Mouse (Mus musculus) hindbrain, embryonic 16.5 days (tissue): Measurements from ENCODE around the gene Lhpp. TPM values are rescaled to one million over a fixed set of nuclear protein-coding genes. Genes with fewer than 3 reads are reported as not detected.

Experiments used
- ATAC-seq: fragments of 200-750 bp; cut with Nextera tagmentation; 2 replicates; pipeline ENCODE4 v1.8.0; 2017; ENCODE audit warnings: moderate TSS enrichment, moderate library complexity
- H3K27ac ChIP-seq: fragments of 300-500 bp; sonication (generic); 2 replicates; pipeline ENCODE4 v1.5.1; 2014; ENCODE audit warnings: low read depth, mild to moderate bottlenecking, control low read depth, low read length, moderate library complexity
- H3K27me3 ChIP-seq: fragments of 300-500 bp; sonication (generic); replicated peaks from 2 replicates; pipeline ENCODE4 v1.6.1; 2014; ENCODE audit warnings: low read length; ENCODE audit not compliant: control insufficient read depth, insufficient read depth
- H3K36me3 ChIP-seq: fragments of 300-500 bp; sonication (generic); 2 replicates; pipeline ENCODE4 v1.6.1; 2014; ENCODE audit warnings: mild to moderate bottlenecking, low read length, moderate library complexity, mixed read lengths; ENCODE audit not compliant: control insufficient read depth, insufficient read depth
- H3K4me1 ChIP-seq: fragments of 300-500 bp; sonication (generic); 2 replicates; pipeline ENCODE4 v1.6.1; 2014; ENCODE audit warnings: low read depth, low read length; ENCODE audit not compliant: control insufficient read depth, insufficient read depth
- H3K4me2 ChIP-seq: fragments of 300-500 bp; sonication (generic); 2 replicates; pipeline ENCODE4 v1.6.1; 2014; ENCODE audit warnings: mild to moderate bottlenecking, low read length, control low read depth, moderate library complexity
- H3K4me3 ChIP-seq: fragments of 300-500 bp; sonication (generic); 2 replicates; pipeline ENCODE4 v1.5.1; 2014; ENCODE audit warnings: mild to moderate bottlenecking, low read length, control low read depth, moderate library complexity
- H3K9ac ChIP-seq: fragments of 300-500 bp; sonication (generic); 2 replicates; pipeline ENCODE4 v1.6.1; 2014; ENCODE audit warnings: low read depth, mild to moderate bottlenecking, control low read depth, low read length, moderate library complexity
- H3K9me3 ChIP-seq: fragments of 300-500 bp; sonication (generic); 2 replicates; pipeline ENCODE4 v1.6.1; 2014; ENCODE audit warnings: mild to moderate bottlenecking, low read length, moderate library complexity; ENCODE audit not compliant: control insufficient read depth
- WGBS: fragments of 180-500 bp; shearing (Covaris S2); extraction: QIAGEN DNeasy Blood & Tissue Kit; methylation state at CpG from one replicate; pipeline ENCODE4 v1.1.7; 2014; 5-methylcytosine and 5-hydroxymethylcytosine counted together
- polyA plus RNA-seq: library from polyadenylated mRNA; unstranded; fragments of >200 nt; fragmentation: Nextera tagmentation; extraction: Ambion mirVana; gene quantifications from 2 replicates; pipeline ENCODE4 v1.2.1, GENCODE M21; 2015

The Lhpp gene
- polyA plus RNA-seq, 1 experiment from 2014 or later: 56.2 TPM

GRCm38 (mm10) chr7:132713483-132714126 is 103.2 kb downstream of the Lhpp start:
- Histone ChIP-seq H3K4me2 (no peak overlapping the region), H3K9me3 (no peaks in the 10 kb centered on the region), H3K4me1 (peaks cover 25% of the 10 kb centered on the region), H3K4me3 (no peak overlapping the region), H3K9ac (no peak overlapping the region), H3K36me3 (no peaks in the 10 kb centered on the region), H3K27me3 (no peaks in the 10 kb centered on the region), H3K27ac (peak overlapping the region; percentile 61)
- ATAC-seq: no peak
- WGBS: 78% methylated on average over 8 of the region's 8 CpGs

GRCm38 (mm10) chr7:132714236-132714923 is 103.9 kb downstream of the Lhpp start:
- 28% methylated on average over 6 of the region's 6 CpGs for WGBS
- peak overlapping the region; percentile 2; the same call in 1 of the 2 replicates for H3K9ac ChIP-seq
- no peak overlapping the region for H3K4me3 ChIP-seq
- no peaks in the 10 kb centered on the region for H3K27me3 ChIP-seq
- H3K4me1 ChIP-seq: peaks cover 25% of the 10 kb centered on the region
- ATAC-seq: peak; percentile 64
- no peaks in the 10 kb centered on the region for H3K36me3 ChIP-seq
- H3K4me2 ChIP-seq: no peak overlapping the region
- peak overlapping the region; percentile 78 for H3K27ac ChIP-seq
- H3K9me3 ChIP-seq: no peaks in the 10 kb centered on the region

- Histone ChIP-seq H3K9me3 (no peaks in the 10 kb centered on the region), H3K36me3 (no peaks in the 10 kb centered on the region), H3K27ac (no peak overlapping the region), H3K4me2 (no peak overlapping the region), H3K4me3 (no peak overlapping the region), H3K27me3 (no peaks in the 10 kb centered on the region), H3K9ac (no peak overlapping the region), H3K4me1 (peaks cover 25% of the 10 kb centered on the region)
- WGBS: 89% methylated on average over 4 of the region's 4 CpGs
- ATAC-seq: no peak
Measured at GRCm38 (mm10) chr7:132715259-132715658, 104.8 kb downstream of the Lhpp start.

- H3K9me3 ChIP-seq: no peaks in the 10 kb centered on the region
- H3K4me2 ChIP-seq: no peak overlapping the region
- peaks cover 9% of the 10 kb centered on the region for H3K4me1 ChIP-seq
- H3K9ac ChIP-seq: no peak overlapping the region
- H3K4me3 ChIP-seq: no peak overlapping the region
- no peak overlapping the region for H3K27ac ChIP-seq
- no peaks in the 10 kb centered on the region for H3K36me3 ChIP-seq
- no peak for ATAC-seq
- WGBS: 88% methylated on average over 4 of the region's 4 CpGs
- H3K27me3 ChIP-seq: no peaks in the 10 kb centered on the region
Measured at GRCm38 (mm10) chr7:132719570-132719969, 109.1 kb downstream of the Lhpp start.

GRCm38 (mm10) chr7:132720562-132720961 is 110.1 kb downstream of the Lhpp start:
- H3K27me3 ChIP-seq: no peaks in the 10 kb centered on the region
- no peaks in the 10 kb centered on the region for H3K9me3 ChIP-seq
- H3K9ac ChIP-seq: no peak overlapping the region
- no peak overlapping the region for H3K27ac ChIP-seq
- 62% methylated on average over 8 of the region's 8 CpGs for WGBS
- H3K4me3 ChIP-seq: no peak overlapping the region
- peak; percentile 22; the same call in 1 of the 2 replicates for ATAC-seq
- H3K36me3 ChIP-seq: no peaks in the 10 kb centered on the region
- H3K4me1 ChIP-seq: peaks cover 4% of the 10 kb centered on the region
- H3K4me2 ChIP-seq: no peak overlapping the region

GRCm38 (mm10) chr7:132722401-132723370 is 112.2 kb downstream of the Lhpp start:
- no peaks in the 10 kb centered on the region for H3K36me3 ChIP-seq
- H3K27me3 ChIP-seq: no peaks in the 10 kb centered on the region
- H3K4me3 ChIP-seq: no peak overlapping the region
- no peak overlapping the region for H3K4me2 ChIP-seq
- no peak for ATAC-seq
- WGBS: 88% methylated on average over 12 of the region's 12 CpGs
- no peak overlapping the region for H3K9ac ChIP-seq
- H3K27ac ChIP-seq: no peak overlapping the region
- no peaks in the 10 kb centered on the region for H3K9me3 ChIP-seq
- H3K4me1 ChIP-seq: peaks cover 6% of the 10 kb centered on the region

- no peak overlapping the region; the same call in none of the 2 replicates for H3K27ac ChIP-seq
- WGBS: 68% methylated on average over 11 of the region's 11 CpGs
- H3K4me1 ChIP-seq: peaks cover 6% of the 10 kb centered on the region
- H3K4me2 ChIP-seq: no peak overlapping the region
- H3K9me3 ChIP-seq: no peaks in the 10 kb centered on the region
- H3K27me3 ChIP-seq: no peaks in the 10 kb centered on the region
- H3K9ac ChIP-seq: no peak overlapping the region
- no peak overlapping the region for H3K4me3 ChIP-seq
- no peaks in the 10 kb centered on the region for H3K36me3 ChIP-seq
- peak; percentile 87 for ATAC-seq
Measured at GRCm38 (mm10) chr7:132723906-132724305, 113.5 kb downstream of the Lhpp start.

- Histone ChIP-seq H3K4me2 (no peak overlapping the region), H3K36me3 (no peaks in the 10 kb centered on the region), H3K9ac (no peak overlapping the region), H3K27me3 (no peaks in the 10 kb centered on the region), H3K4me1 (peaks cover 9% of the 10 kb centered on the region), H3K9me3 (no peaks in the 10 kb centered on the region), H3K4me3 (no peak overlapping the region), H3K27ac (peak overlapping the region; percentile 26)
- no peak for ATAC-seq
- 84% methylated on average over 5 of the region's 5 CpGs for WGBS
Measured at GRCm38 (mm10) chr7:132724501-132725062, 114.1 kb downstream of the Lhpp start.
